Mouse (Mus musculus): Measurements from ENCODE around the gene Foxc2.
"Not testable (repeated sequence)": the region's sequence is repeated elsewhere in the genome, so short reads cannot be mapped to it uniquely, and the experiment has no call there.

Gene Foxc2

DNA sequence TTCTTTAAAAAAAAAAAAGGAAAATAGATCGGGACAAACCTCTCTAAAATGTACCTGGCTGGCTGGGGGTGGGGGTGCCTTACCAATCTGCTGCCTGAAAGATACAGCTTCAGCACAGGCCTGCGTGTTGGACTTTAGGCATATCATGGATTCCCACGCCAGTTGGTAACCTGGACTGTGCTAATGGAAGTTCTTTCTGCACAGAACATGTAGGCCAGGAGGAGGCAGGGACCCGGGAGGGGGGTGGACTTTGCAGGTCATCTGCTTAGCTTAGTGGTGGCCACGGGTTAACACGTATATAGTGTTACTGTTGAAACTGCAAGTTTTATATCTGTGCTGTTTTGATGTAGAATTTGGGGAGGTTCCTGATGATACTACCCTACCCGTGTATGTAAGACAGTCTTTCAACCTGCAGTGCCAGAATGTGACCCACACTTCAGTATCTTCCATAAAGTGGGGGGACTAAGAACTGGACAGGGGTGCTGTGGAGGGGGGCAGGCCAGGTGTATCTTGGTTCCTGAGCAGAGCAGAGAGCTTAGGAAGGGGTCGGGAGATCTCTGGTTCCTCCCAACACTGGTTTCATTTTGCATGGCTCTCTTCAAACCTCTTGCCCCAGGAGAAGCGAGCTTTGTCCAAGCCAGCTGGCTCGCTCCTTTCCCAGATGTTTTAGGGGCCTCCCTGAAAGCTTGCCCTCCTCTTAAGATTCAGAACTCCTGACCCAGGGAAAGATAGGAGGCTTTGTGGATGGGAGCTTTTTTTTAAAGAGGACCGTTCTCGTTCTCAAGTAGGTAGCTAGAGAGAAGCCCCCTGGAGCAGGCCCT, 3.9 kb downstream of the Foxc2 start:
- no peak for DNase-seq

DNA sequence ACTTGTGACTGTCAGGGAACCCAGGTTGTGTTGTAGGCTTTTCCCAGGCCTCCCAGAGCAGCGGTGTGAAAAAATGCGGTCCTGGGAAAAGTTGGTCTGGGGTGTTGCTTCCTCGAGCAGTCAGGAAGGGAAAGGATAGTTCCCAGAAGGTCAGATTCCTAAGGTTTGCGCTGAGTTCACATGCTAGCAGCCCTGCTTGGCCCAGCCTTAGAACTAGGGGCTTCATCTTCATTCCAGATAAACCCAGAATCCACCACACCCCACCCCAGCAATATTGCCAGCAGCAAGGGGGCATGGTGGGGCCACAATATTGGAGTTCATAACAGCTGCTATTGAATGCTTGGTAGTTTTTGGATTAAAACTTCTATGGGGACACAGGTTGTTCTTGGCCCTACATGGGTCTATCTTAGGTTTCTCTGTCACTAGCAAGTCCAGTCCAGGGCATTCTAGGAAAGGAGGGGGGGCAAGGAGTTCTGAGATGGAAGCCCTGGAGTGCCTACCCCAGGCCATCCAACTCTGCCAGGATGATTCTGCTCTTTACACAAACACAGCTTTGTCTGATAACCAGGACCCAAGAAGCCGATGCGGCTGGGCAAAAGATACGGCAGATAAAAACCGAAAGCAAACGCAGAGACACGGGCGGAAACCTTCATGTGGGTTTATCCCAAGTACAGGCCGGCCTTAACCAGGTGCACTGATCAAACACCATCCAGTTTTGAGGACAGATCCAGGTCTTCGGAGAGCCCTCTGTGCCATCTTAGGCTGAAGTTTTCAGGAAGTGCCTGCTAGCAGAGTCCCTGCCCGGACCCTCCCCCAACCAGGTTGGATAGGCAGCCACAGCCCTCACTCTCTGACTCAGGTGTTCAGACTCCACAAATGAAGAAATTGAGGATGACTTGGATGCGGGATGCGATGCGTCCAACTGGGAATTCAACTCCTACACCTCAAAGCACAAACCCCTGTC, 4.8 kb downstream of the Foxc2 start:
- no peak for DNase-seq

DNA sequence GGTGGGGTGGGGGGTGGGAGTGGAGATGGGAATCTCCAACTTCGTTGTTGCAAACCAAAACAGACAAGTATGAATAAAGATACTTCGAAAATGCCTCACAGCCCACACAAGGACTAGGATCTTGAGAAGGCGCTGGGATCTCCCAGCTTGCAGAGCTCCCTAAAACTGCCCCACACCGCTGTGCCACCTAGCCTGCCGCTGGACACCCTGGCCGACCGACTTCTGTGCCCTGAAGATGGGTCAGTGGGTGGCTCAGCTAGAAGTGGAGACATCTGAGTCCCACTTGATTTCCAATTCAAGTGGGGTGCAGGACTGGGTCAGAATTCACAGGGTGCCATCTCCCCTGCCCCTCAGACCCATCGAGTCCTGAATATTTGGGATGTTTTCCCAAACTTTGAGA, 5.7 kb downstream of the Foxc2 start:
- no peak for DNase-seq

DNA sequence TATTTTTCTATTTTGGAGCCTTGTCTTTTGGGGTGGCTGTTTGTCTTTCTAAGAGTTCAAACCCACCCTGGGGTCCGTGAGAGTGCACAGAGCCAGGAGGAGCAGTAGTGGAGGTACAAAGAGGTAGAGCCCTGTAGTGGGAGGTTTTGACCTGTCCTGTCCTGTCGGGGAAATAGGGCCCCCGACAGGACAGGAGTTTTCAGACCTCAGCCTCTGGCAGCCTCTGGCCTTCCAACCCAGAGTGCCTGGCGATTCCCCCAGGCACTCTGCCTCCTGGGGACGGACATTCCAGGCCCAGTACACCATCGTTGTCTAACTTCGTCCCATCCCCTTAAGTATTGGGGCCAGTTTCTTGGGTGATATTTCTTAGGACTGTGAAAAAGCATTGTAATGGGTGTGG, 6.4 kb downstream of the Foxc2 start:
- DNase-seq, result no peak

DNA sequence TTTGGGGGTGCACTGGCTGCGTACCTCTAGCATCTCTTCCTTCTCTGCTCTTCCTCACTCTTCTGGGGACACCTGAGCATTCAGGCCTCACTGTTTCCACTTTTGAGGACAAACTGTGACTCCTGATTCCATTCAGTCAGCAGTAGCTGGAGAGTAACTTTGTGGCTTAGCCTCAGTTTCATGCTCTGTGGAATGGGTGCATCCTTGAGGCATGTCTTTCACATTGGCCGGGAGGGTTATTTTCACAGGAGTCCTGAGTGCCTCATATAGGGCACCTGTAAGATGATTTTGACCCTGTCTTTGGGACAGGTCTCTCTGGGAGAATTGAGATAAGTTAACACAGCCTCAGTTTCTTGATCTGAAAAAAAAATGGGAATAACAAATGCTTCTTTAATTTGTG, 7.1 kb downstream of the Foxc2 start:
- DNase-seq, result no peak

DNA sequence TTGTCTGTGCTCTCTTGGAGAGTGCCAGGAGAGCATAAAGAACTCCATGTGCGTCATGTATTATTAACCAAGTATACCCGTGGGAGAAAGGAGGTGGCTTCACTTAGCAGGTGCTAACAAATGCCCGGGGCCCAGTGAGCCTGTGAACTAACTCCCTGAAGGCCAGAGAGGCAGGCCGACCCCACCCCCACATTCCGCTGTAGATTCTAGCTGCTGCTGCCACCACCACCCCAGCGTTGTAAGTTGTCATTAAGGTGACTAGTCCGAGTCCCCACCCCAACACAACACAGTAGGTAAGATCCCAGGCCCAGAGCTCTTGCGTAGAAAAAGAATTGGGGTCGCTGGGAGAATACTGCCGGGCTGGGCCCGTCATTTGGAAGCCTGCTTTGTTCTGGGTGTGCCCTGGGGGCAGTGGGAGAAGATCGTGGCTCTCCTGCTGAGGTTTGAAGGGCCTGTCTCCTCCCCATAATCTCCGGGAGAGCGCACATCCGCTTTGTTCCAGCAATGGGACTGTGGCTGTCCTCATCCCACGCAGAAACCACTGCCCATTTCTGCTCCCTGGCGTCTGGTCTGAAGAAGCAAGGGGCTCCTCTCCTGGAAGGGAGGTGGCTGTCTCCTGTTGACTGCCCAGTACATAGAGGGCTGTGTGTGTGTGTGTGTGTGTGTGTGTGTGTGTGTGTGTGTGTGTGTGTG, 8.7 kb downstream of the Foxc2 start:
- DNase-seq, result no peak

DNA sequence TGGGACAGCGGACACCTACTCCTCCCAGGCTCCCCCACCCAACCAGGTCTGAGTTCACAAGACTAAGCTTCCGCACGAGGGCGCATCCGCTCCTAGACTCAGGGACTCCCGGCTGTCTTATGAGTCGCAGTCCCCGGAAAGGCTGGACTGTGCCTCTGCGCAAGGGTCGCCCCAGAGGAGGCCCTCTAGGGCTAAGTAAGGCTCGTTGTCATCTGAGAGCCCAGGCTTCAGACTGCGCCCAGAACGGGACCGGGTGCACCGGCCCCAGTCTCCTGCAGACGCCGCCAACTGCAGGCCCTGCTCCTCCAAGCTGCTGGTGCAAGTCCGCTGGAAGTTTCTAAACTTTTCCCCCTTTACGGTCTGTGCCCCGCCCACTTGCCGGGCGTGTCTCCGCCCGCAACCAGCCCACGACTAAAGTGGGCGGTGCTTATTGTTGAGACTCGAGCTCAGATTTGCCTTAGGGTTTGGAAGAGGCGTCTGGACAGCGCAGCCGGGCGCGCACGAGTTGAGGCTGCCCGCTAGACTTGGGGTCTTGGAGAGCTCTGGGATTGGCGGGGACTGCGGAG, 9.4 kb downstream of the Foxc2 start:
- DNase-seq, result no peak

DNA sequence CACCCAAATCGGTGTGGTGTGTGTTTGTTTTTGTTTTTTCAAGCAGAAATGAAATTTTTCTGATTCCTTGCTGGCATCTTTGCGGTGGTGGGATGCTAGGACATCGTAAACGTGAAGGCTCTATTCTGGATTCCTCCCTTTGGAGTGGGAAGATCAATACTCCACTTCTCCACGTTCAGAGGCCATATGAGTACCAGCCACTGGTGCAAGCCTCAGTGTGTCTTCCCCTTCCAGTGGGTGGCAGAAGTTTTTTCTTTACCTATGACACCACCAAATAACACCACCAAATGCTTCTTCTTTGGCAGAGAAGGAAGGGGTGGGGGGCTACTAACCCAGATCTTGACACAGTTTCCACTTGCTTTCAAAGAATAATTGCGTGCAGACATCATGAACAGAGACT, 10.2 kb downstream of the Foxc2 start:
- no peak for DNase-seq

DNA sequence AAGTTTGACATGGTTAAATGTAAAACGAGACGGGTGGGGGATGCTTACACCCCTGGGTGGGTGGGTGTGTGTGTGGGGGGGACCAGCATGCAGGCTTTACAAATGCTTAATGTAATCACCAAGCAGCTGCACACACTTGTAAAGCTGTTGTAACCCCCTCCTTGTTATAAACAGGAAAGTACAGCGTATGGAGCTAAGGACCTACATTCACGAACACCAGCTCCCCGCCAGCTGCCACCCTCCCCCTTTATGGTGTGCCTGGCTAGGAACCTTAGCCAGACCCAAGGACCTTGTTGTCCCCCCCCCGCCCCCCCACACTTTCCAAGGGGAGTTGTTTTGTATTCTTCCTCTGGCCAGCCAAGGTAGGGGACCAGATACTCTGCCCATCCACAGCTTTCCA, 10.7 kb downstream of the Foxc2 start:
- no peak for DNase-seq

DNA sequence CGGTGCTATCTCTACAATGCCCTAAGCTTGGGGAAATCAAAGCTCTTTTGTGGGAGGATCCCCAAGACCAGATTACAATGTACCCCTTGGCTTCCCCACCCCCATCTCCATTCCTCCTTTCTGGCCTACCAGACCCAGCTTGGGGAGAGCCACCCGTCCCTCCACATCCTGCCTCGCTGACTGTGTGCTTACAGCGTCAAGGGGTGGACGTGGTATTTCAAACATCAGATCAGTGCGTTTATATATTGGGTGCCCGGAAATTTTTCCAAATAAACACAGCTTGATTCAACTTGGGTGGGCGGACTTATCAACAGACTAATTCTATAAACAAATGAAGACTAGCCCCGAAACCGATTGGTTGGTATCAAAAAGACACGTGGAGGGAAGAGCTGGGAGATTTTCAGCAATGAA, 11.3 kb downstream of the Foxc2 start:
- no peak for DNase-seq

DNA sequence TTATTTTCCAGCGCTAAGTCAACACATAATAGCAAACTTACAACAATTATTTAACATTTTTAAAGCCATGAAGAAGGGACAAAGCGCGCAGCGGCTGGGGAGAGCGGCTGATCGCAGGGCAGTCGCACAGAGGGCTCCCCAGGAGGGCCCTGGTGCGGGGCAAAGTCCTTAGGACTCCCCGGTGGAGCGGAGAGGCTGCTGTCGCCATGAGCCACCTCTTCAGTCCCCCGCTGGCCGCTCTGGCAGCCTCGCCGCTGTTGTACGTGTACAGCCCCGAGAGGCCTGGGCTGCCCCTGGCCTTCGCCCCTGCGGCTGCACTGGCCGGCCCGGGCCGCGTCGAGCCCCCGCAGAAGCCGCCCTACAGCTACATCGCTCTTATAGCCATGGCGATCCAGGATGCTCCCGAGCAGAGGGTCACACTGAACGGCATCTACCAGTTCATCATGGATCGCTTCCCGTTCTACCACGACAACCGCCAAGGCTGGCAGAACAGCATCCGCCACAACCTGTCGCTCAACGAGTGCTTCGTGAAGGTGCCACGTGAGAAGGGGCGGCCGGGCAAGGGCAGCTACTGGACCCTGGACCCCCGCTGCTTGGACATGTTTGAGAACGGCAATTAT, 11.9 kb downstream of the Foxc2 start, which contains the start of gene Foxl1:
Gene Foxl1, plus strand, starts transcription at position 185 of the 620 bp plus-strand sequence.
- no peak for DNase-seq

DNA sequence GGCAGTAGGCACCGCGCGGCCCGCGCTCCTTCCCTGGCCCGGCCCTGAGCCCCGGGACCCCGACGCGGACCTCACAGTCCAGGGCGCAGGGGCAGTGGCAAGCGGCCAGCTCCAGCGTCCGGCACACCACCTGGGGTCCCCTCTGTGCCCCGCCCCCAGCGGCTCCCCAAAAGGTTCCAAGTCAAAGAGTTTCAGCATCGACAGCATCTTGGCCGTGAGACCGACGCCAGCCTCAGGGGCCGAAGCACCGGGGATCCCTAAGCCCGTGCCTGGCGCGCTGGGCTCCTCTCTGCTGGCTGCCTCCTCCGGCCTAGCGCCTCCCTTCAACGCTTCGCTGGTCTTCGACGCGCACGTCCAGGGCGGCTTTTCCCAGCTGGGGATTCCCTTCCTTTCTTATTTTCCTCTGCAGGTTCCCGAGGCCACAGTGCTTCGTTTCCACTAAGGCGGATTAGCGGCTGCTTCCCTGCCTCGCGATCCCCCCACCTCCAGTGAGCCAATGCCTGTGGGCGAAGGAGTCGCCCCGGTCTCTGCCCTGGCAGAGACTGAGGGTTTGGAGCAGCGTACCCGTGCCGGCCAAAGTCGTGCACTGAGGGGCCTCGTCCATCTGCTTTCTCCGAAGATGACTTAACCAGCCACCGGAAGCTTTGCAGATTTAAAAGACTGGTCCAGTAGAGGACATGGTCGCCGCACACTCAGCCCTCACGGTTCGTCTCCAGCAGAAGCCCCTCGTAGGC, 12.7 kb downstream of the Foxc2 start:
- no peak for DNase-seq

DNA sequence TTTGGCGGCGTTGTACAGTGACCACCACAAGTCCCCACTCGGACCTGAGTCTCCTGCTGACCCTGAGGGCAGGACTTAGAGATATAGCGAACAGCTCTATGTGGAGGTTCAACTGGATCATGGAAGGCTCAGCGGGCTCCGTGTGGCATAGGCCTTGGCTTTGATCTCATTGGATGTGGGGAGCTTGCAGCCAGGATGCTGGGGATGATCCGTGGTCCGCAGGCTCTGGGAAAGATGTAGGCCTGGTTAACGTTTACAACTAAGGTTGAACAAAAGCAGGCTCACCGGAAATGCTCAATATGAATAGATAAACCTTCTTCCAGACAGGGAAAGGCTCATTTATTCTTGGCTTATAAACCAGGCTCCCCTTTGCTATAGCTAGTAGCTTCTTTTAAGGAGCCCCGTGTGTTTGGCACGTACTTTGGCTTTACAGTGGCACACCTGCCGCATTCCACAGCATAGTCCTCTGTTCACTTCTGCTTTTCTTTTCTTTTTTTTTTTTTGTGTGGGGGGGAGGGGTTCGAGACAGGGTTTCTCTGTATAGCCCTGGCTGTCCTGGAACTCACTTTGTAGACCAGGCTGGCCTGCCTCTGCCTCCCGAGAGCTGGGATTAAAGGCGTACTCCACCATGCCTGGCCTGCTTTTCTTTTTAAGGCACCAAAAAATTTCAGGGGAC, 13.4 kb downstream of the Foxc2 start:
- no peak for DNase-seq

DNA sequence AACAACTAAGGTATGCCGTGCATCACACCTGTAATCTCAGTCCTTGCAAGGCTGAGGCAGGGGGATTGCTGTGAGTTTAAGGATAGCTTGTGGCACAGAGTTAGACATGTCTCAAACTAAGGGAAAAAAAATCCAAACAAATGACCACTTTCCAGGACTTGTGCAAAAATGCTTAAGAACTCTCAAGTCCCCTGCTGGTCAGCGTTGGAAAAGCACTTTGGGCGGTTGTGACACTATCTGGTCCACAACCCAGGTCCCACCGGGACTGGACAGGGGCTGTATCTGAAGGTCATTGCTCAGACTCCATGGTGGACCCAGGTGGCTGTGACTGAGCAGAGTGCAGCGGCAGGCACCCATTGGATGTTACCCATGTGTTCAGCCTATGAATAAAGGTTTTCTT, 14.6 kb downstream of the Foxc2 start:
- no peak for DNase-seq

DNA sequence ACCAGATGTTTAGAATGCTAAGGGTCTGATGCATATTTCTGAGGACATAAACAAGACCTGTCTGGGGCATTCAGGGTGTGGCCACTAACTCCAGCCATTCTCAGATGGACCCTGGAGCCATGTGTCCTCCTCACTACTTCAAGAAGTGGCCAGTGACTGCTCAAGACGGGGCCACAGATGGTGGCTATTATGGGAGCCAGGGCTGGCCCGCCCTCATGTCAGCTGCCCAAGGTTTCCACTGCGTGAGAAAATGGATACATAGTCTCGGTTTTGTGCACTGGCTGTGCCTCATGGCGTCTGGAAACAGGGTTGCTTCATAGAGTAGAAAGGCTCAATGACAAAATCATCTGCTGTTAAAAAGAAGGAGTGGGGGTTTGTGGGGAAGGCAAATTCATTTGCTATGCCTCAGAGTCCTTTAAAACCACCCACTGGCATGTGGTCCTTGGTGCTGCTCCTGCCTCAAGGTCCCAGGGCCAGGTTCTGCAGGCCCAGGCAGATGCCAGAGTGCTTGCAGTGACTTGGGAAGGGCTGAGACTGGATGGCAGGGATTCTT, 17.1 kb downstream of the Foxc2 start:
- no peak for DNase-seq

DNA sequence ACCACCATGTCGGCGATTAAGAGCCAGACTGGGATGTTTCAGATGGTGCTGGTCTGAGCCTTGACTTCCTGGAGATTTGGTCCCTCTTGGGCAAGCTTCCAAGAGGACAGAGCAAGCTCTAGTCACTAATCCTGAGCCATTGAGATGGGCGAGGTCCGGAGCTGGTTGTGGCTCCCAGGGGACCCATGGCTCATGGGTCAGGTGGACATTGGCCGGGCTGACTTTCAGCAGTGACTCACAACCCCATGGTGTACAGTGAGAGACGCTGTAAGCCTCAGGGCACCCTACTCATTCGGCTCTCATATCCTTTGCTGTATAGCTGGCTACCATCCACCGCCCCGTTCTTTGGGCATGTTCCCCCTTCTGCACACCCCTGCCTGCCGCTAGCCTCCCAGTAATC, 18.1 kb downstream of the Foxc2 start:
- no peak for DNase-seq

DNA sequence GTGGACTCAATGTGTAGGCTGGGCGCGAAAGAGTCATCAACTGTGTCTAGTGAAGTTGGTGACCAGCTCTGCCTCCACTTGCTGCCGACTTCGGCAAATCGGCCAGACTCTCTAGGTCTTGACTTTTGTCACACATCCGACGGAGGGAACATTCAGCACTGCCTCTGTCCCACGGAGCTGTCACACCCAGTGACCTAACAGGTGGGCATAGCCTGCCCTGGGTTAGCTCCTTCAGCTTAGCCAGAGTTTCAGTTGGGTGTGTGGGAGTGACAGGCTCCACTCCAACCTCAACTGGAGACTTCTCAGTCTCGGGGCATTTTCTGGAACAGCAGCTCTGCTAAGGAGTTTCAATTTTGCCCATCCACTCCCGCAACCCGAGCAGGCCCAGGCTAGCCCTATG, 18.5 kb downstream of the Foxc2 start:
- DNase-seq, result no peak

DNA sequence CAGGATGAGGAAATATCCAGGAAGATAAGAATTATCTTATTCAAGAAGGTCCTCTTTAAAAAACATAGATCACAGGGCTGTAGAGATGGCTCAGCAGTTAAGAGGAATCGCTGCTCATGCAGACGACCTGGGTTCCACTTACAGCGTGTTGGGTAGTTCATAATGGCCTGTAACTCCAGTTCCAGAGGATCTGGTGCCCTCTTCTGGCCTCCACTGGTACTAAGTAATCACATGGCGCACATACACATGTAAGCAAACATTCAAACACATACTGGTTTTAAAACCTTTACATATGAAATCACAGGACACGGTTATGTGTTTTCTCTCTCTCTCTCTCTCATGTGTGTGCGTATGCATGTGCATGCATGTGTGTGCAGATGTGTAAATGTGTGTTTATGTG, 20.9 kb downstream of the Foxc2 start:
- no peak for DNase-seq

DNA sequence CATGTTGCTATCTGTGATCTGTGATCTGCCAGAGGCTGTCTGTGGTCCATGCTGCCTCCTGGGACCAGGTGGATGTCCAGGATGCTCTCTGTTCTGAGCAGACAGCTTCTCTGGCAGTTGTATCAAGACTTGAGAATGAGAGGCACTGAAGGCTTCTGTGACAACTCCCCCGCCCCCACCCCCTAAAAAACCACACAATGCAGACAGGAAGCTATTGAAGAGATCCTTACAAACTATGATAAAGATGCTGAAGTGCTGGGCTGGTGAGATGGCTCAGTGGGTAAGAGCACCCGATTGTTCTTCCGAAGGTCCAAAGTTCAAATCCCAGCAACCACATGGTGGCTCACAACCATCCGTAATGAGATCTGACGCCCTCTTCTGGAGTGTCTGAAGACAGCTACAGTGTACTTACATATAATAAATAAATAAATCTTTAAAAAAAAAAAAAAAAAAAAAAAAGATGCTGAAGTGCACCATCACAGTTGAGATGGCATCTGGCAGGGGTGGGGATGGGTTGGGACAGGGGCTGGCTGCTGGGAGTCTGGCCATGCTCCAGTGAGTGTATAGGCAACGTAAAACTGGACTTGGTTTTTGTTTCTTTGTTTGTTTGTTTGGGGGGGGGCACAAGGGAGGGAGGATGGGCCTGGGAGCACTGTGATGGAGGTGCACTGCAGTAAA, 29.6 kb downstream of the Foxc2 start:
- DNase-seq, result not testable (repeated sequence)

DNA sequence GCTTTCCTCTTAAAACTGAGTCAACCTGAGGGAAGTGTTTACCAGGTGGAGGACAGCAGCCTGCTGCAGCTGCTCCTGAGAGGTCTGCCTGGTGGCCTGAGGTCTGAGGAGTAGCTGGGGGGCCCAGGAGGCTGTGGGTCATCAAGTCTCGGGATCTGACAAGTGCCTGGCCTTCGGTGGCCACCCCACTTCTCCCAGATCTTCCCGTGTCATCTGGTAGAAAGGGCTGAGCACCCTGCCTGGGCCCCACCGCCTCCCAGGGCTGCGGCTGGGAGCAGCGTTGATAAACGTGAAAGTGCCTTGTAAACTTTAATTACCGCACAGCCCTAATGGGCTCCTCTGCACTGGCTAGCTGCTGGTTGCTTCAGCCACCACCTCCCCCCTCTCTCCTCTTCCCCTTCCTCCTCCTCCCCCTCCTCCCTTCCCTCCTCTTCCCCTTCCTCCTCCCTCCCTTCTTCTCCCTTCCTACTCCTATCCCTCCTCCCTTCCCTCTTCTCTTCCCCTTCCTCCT, 32.7 kb downstream of the Foxc2 start:
- no peak for DNase-seq

Measured in cerebellum, adult 11-12 months (tissue).